Mouse (Mus musculus) forebrain, embryonic 12.5 days (tissue): ENCODE data around the gene Oxct2a. TPM values are rescaled to one million over a fixed set of nuclear protein-coding genes. Genes with fewer than 3 reads are reported as not detected.
"Not testable (repeated sequence)": the region's sequence is repeated elsewhere in the genome, so short reads cannot be mapped to it uniquely, and the experiment has no call there.

ENCODE experiments used
- ATAC-seq: fragments of 200-750 bp; cut with Nextera tagmentation; 2 replicates; pipeline ENCODE4 v1.8.0; 2017; ENCODE audit warnings: moderate TSS enrichment; ENCODE audit not compliant: low FRiP score
- H3K27ac ChIP-seq: fragments of 300-500 bp; sonication (generic); 2 replicates; pipeline ENCODE4 v1.5.1; 2016; ENCODE audit warnings: mild to moderate bottlenecking
- H3K27me3 ChIP-seq: fragments of 300-500 bp; sonication (generic); 2 replicates; pipeline ENCODE4 v1.6.1; 2016; ENCODE audit warnings: mild to moderate bottlenecking
- H3K36me3 ChIP-seq: fragments of 300-500 bp; sonication (generic); replicated peaks from 2 replicates; pipeline ENCODE4 v1.6.1; 2016; ENCODE audit warnings: mild to moderate bottlenecking
- H3K4me1 ChIP-seq: fragments of 300-500 bp; sonication (generic); 2 replicates; pipeline ENCODE4 v1.6.1; 2016
- H3K4me2 ChIP-seq: fragments of 300-500 bp; sonication (generic); 2 replicates; pipeline ENCODE4 v1.6.1; 2016; ENCODE audit warnings: mild to moderate bottlenecking, moderate library complexity
- H3K4me3 ChIP-seq: fragments of 300-500 bp; sonication (generic); replicated peaks from 2 replicates; pipeline ENCODE4 v1.5.1; 2016; ENCODE audit warnings: mild to moderate bottlenecking
- H3K9ac ChIP-seq: fragments of 300-500 bp; sonication (generic); 2 replicates; pipeline ENCODE4 v1.6.1; 2016; ENCODE audit warnings: mild to moderate bottlenecking
- H3K9me3 ChIP-seq: fragments of 300-500 bp; sonication (generic); 2 replicates; pipeline ENCODE4 v1.6.1; 2016
- WGBS: fragments of 180-500 bp; shearing (Covaris S2); methylation state at CpG from one replicate; pipeline ENCODE4 v1.1.7; 2016; 5-methylcytosine and 5-hydroxymethylcytosine counted together
- polyA plus RNA-seq: library from polyadenylated mRNA; unstranded; fragments of >200 nt; fragmentation: Nextera tagmentation; extraction: Ambion mirVana; gene quantifications from 2 replicates; pipeline ENCODE4 v1.2.1, GENCODE M21; 2016

Gene Oxct2a
- polyA plus RNA-seq, 1 experiment from 2014 or later, result not detected

GRCm38 (mm10) chr4:123335244-123335643 is 11.8 kb upstream of the Oxct2a start:
- H3K4me2 ChIP-seq, H3K9ac ChIP-seq, H3K9me3 ChIP-seq, H3K27me3 ChIP-seq, H3K4me3 ChIP-seq, ATAC-seq, H3K36me3 ChIP-seq, H3K4me1 ChIP-seq, H3K27ac ChIP-seq: not testable (repeated sequence)
- WGBS, result 82% methylated on average over 10 of the region's 10 CpGs

- WGBS, result 84% methylated on average over 3 of the region's 3 CpGs
- no peak overlapping the region for H3K27ac ChIP-seq
Measured at GRCm38 (mm10) chr4:123334177-123334576, 10.7 kb upstream of the Oxct2a start.

GRCm38 (mm10) chr4:123333151-123333550 is 9.7 kb upstream of the Oxct2a start:
- no peaks in the 10 kb centered on the region for H3K9me3 ChIP-seq
- H3K9ac ChIP-seq, result no peak overlapping the region
- H3K4me2 ChIP-seq, result no peak overlapping the region
- H3K36me3 ChIP-seq, result no peaks in the 10 kb centered on the region
- no peak overlapping the region for H3K4me3 ChIP-seq
- no peak overlapping the region for H3K27ac ChIP-seq
- H3K4me1 ChIP-seq, result no peaks in the 10 kb centered on the region
- H3K27me3 ChIP-seq, result 0 out of 2 replicates have a peak, but pooled peaks cover 3% of the 10 kb centered on the region
- ATAC-seq, result no peak
- WGBS, result 90% methylated on average over 4 of the region's 4 CpGs

More at GRCm38 (mm10) chr4:123334177-123334576, 10.7 kb upstream of the Oxct2a start:
- Histone ChIP-seq H3K4me2 (no peak overlapping the region), H3K4me1 (no peaks in the 10 kb centered on the region), H3K36me3 (no peaks in the 10 kb centered on the region), H3K4me3 (no peak overlapping the region), H3K9ac (no peak overlapping the region), H3K9me3 (no peaks in the 10 kb centered on the region), H3K27me3 (0 out of 2 replicates have a peak, but pooled peaks cover 3% of the 10 kb centered on the region)
- no peak for ATAC-seq

GRCm38 (mm10) chr4:123331961-123332360 is 8.5 kb upstream of the Oxct2a start:
- not testable (repeated sequence) for H3K4me2 ChIP-seq, H3K9me3 ChIP-seq, H3K36me3 ChIP-seq, H3K9ac ChIP-seq, H3K27me3 ChIP-seq, H3K27ac ChIP-seq, H3K4me1 ChIP-seq, ATAC-seq, H3K4me3 ChIP-seq
- 62% methylated on average over 1 of the region's 1 CpGs for WGBS

- 77% methylated on average over 5 of the region's 5 CpGs for WGBS
- ATAC-seq, result no peak
- no peak overlapping the region for H3K27ac ChIP-seq
- H3K9ac ChIP-seq, result no peak overlapping the region
- H3K4me2 ChIP-seq, result no peak overlapping the region
- 0 out of 2 replicates have a peak, but pooled peaks cover 10% of the 10 kb centered on the region for H3K27me3 ChIP-seq
- H3K9me3 ChIP-seq, result no peaks in the 10 kb centered on the region
- H3K36me3 ChIP-seq, result no peaks in the 10 kb centered on the region
- no peaks in the 10 kb centered on the region for H3K4me1 ChIP-seq
- no peak overlapping the region for H3K4me3 ChIP-seq
Measured at GRCm38 (mm10) chr4:123331326-123331725, 7.9 kb upstream of the Oxct2a start.

GRCm38 (mm10) chr4:123328946-123329345 is 5.5 kb upstream of the Oxct2a start:
- no peaks in the 10 kb centered on the region for H3K9me3 ChIP-seq
- H3K36me3 ChIP-seq, result no peaks in the 10 kb centered on the region
- H3K4me3 ChIP-seq, result no peak overlapping the region
- no peak overlapping the region for H3K4me2 ChIP-seq
- no peak overlapping the region for H3K9ac ChIP-seq
- H3K4me1 ChIP-seq, result no peaks in the 10 kb centered on the region
- peaks cover 19% of the 10 kb centered on the region for H3K27me3 ChIP-seq
- no peak overlapping the region for H3K27ac ChIP-seq
- no peak for ATAC-seq
- WGBS, result 77% methylated on average over 6 of the region's 6 CpGs

GRCm38 (mm10) chr4:123327630-123328029 is 4.2 kb upstream of the Oxct2a start:
- peaks cover 31% of the 10 kb centered on the region for H3K27me3 ChIP-seq

GRCm38 (mm10) chr4:123326087-123326486 is 2.7 kb upstream of the Oxct2a start:
- no peak overlapping the region for H3K27ac ChIP-seq
- no peaks in the 10 kb centered on the region for H3K36me3 ChIP-seq

More at GRCm38 (mm10) chr4:123327630-123328029, 4.2 kb upstream of the Oxct2a start:
- no peak overlapping the region for H3K27ac ChIP-seq
- no peaks in the 10 kb centered on the region for H3K36me3 ChIP-seq
- no peaks in the 10 kb centered on the region for H3K9me3 ChIP-seq
- H3K4me2 ChIP-seq, result no peak overlapping the region
- no peak overlapping the region for H3K9ac ChIP-seq
- H3K4me3 ChIP-seq, result no peak overlapping the region
- no peak for ATAC-seq
- peaks cover 3% of the 10 kb centered on the region; the same call in 1 of the 2 replicates for H3K4me1 ChIP-seq
- WGBS, result 65% methylated on average over 3 of the region's 3 CpGs

GRCm38 (mm10) chr4:123322910-123323309 is 524 bp downstream of the Oxct2a start:
- H3K4me2 ChIP-seq, result peak overlapping the region; percentile 40
- H3K9me3 ChIP-seq, H3K36me3 ChIP-seq, ATAC-seq, H3K4me3 ChIP-seq, H3K9ac ChIP-seq, H3K4me1 ChIP-seq, H3K27ac ChIP-seq: not testable (repeated sequence)
- H3K27me3 ChIP-seq, result peaks cover 41% of the 10 kb centered on the region
- 23% methylated on average over 23 of the region's 38 CpGs for WGBS

More at GRCm38 (mm10) chr4:123326087-123326486, 2.7 kb upstream of the Oxct2a start:
- Histone ChIP-seq H3K4me2 (no peak overlapping the region), H3K9me3 (no peaks in the 10 kb centered on the region), H3K27me3 (peaks cover 41% of the 10 kb centered on the region), H3K9ac (no peak overlapping the region), H3K4me3 (no peak overlapping the region), H3K4me1 (peaks cover 3% of the 10 kb centered on the region; the same call in 1 of the 2 replicates)
- whole genome bisulfite sequencing, result 90% methylated on average over 3 of the region's 3 CpGs
- no peak for ATAC-seq

- Histone ChIP-seq H3K9ac (no peak overlapping the region), H3K4me3 (no peak overlapping the region), H3K36me3 (no peaks in the 10 kb centered on the region), H3K27me3 (0 out of 2 replicates have a peak, but pooled peaks cover 3% of the 10 kb centered on the region), H3K9me3 (no peaks in the 10 kb centered on the region), H3K4me1 (no peaks in the 10 kb centered on the region), H3K4me2 (no peak overlapping the region), H3K27ac (no peak overlapping the region)
- ATAC-seq, result no peak
- WGBS, result 83% methylated on average over 3 of the region's 3 CpGs
Measured at GRCm38 (mm10) chr4:123314497-123314896, 8.9 kb downstream of the Oxct2a start.

GRCm38 (mm10) chr4:123313010-123313409 is 10.4 kb downstream of the Oxct2a start:
- Histone ChIP-seq H3K9ac (no peak overlapping the region), H3K9me3 (no peaks in the 10 kb centered on the region), H3K36me3 (no peaks in the 10 kb centered on the region), H3K4me3 (no peak overlapping the region), H3K27ac (no peak overlapping the region), H3K4me1 (no peaks in the 10 kb centered on the region), H3K27me3 (0 out of 2 replicates have a peak, but pooled peaks cover 3% of the 10 kb centered on the region), H3K4me2 (no peak overlapping the region)
- no peak for ATAC-seq
- WGBS, result 95% methylated on average over 6 of the region's 6 CpGs

GRCm38 (mm10) chr4:123311845-123312244 is 11.6 kb downstream of the Oxct2a start:
- 0 out of 2 replicates have a peak, but pooled peaks cover 2% of the 10 kb centered on the region for H3K36me3 ChIP-seq
- H3K4me1 ChIP-seq, result no peaks in the 10 kb centered on the region
- WGBS, result 87% methylated on average over 7 of the region's 7 CpGs
- 0 out of 2 replicates have a peak, but pooled peaks cover 3% of the 10 kb centered on the region for H3K27me3 ChIP-seq
- no peak overlapping the region for H3K27ac ChIP-seq
- ATAC-seq, result no peak
- H3K4me3 ChIP-seq, result no peak overlapping the region
- H3K9me3 ChIP-seq, result no peaks in the 10 kb centered on the region
- H3K4me2 ChIP-seq, result no peak overlapping the region
- H3K9ac ChIP-seq, result no peak overlapping the region

- H3K36me3 ChIP-seq, result peaks cover 18% of the 10 kb centered on the region
- no peak overlapping the region for H3K4me3 ChIP-seq
- ATAC-seq, result no peak
- no peaks in the 10 kb centered on the region for H3K4me1 ChIP-seq
- no peaks in the 10 kb centered on the region for H3K9me3 ChIP-seq
- H3K27me3 ChIP-seq, result no peaks in the 10 kb centered on the region
- H3K9ac ChIP-seq, result no peak overlapping the region
- no peak overlapping the region for H3K4me2 ChIP-seq
- WGBS, result 53% methylated on average over 3 of the region's 3 CpGs
- H3K27ac ChIP-seq, result no peak overlapping the region
Measured at GRCm38 (mm10) chr4:123308292-123308691, 15.1 kb downstream of the Oxct2a start.
